Mouse (Mus musculus) cerebellum, postnatal 10 days (tissue): Measurements from ENCODE around the gene Arpc2.

Experiments used
- DNase-seq, 2 experiments: peaks; one replicate each; pipeline ENCODE4 v3.0.0; 2021; ENCODE audit warnings: mixed read lengths in 2 of 2

Arpc2 gene

DNA sequence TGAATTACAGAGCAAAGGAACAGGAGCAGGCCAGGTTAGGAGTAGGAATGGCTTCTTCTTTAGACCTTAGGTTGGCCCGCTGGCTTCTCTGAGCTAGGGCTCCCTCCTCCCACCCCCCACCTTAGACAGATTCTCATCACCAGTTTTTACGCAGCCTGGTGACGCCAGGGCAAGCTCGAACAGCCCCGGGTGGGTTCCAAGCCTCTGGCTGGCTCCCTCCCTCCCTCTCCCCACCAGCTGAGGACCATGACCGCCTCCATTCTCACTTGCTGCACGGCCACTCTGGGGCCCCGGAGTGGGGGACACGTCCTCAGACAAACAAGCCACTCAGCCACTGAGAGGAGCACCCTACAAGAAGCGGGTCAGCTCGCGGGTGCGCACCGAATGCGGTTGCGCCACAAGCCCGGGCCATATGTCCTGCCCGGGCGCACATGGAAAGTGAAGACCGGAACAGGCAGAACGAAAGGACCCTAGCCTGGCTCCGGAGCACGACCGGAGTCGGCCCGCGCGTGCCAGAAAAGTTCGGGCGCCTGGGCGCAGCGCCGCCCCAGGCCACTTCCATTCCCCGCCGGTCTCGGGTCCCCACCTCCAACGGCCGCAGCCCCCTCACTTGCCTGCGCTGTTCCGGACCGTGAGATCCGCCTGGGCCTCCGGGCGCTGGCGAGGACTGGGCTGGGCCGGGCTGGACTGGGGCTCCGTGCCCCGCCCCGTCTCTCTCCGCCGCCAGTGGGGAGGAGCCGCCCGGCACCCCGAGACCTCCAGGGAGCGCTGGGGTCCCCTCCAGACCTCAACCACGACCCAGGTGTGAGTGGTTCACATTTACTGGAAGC is 67.8 kb downstream of the Arpc2 start:
- peak; percentile 55 to 68 for DNase-seq

DNA sequence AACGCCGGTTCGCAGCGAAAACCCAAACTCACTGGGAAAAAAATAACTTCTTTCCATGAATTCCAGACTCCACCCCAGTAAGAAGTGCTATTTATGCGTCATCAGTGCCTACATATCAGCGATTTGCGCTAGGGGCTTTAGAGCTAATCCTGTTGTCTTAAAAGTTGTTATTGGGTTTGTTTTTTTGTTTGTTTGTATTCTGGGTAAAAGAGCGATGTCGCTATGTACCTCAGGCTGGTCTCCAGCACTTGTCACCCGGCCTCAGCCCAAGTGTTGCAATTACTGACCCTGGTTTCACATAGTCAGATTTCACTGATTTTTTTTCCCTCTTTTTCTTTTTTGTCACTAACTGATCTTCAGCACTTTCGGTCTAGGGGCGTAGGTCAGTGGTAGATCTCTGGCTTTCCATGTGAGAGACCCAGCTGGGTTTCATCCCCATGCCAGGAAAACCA is 68.5 kb downstream of the Arpc2 start:
- no peak for DNase-seq

DNA sequence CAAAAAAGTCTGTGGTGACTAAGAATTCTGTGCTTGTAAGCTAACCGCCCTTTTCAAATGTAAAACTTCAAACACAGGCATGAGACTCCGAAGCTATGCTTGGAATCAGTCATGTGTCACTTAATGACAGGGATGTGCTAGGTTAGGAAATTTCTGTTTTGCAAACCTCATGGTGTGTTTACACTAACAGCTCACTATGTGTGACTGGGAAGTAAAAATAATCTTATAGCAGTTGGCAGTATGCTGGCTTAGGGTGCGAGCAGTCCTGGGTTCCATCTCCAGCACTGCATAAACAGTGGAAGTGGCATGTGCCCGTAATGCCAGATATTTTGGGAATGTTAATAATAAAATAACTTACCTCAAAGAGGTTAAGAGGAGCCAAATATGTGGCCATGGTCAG is 69.1 kb downstream of the Arpc2 start:
- DNase-seq, result no peak

DNA sequence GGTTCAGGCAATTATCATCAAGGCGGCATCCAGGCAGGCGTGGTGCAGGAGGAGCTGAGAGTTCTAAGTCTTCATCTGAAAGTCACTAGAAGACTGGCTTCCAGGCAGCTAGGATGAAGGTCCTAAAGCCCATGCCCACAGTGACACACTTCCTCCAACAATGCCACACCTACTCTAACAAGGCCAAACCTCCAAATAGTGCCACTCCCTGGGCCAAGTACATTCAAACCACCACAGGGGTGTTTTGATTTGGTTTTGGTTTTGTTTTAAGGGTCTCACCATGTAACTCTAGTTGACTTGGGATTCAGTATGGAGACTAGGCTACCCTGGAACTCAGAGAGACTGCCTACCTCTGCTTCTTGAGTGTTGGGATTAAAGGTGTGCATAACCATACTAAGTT is 69.6 kb downstream of the Arpc2 start, which contains the start of gene Tmbim1:
Gene Tmbim1, minus strand, starts transcription at position 101 of the 400 bp plus-strand sequence.
- no peak for DNase-seq

DNA sequence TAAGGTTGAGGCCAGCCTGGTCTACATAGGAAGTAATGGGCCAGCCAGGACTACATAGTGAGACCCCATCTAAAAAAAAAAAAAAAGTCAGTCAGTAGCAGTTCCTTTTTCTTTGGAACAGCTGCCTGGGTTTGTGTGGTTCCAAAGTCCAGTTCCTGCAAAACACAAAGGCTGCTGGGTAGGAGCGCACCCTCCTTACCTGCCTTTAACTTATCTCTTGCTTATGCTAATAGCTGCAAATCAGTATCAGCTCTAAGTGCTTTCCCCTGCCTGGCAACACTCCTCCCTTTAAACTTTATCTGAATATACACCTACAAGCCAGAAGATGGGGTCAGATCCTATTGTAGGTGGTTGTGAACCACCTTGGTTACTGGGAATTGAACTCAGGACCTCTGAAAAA is 71.3 kb downstream of the Arpc2 start:
- DNase-seq, result no peak

DNA sequence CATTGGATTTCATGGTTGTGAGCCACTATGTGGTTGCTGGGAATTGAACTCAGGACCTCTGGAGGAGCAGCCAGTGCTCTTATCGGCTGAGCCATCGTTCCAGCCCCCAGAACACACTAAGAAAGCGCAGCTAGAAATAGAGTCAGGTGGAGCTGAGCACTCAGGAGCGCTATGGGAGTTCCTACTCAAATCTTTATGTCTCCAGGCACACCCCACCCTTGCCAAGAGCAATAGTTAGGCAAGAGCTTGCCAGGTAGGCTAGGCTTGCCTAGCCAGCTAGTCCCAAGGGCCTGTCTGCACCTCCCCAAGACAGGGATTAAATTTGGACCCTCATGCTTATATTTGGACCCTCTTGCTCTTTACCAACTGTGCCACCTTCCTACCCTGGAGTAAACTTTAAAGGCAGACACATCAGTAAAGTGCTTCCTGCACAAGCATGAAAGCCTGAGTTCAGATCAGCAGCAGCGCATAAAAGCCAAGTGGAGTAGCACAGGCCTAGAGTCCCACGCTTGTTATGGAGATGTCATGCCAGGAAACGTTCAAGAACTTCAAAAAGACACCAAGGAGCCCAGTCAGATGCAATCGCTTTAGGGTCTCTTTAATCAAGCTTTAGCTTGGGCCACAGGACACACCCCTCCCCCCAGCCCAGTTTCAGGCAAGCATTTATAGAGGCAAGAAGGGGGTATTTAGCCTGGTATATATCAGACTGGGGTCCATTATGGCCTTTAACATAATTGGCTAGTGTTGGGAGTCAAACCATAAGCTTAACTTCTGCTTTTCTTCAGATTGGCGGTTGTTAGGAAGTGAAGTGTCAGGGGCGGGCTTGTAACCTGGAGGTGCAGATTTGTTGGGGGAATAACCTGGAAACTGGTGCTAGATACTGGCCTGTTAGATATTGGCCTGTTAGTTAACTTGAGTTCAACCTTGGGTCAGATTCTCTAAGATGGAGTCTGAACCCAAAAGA is 72.4 kb downstream of the Arpc2 start:
- no peak for DNase-seq

DNA sequence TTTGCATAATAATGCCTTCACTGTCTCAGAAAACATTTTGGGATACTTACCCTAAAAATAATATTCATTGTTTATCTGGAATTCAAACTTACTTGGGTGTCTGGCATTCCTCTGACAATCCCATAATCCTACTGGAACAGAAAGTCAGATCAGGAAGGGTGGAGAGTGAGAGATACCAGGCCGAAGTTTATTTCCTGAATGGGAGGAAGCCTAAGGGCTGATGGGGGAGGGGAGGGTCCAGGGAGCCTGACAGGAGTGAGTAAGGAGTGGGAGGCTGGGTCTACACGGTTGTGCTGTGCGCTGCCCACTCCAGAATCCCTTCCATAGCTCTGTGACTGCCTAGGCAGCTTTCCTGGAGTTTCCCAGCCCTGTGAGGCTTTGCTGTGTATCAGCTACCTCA is 73.9 kb downstream of the Arpc2 start:
- no peak for DNase-seq

DNA sequence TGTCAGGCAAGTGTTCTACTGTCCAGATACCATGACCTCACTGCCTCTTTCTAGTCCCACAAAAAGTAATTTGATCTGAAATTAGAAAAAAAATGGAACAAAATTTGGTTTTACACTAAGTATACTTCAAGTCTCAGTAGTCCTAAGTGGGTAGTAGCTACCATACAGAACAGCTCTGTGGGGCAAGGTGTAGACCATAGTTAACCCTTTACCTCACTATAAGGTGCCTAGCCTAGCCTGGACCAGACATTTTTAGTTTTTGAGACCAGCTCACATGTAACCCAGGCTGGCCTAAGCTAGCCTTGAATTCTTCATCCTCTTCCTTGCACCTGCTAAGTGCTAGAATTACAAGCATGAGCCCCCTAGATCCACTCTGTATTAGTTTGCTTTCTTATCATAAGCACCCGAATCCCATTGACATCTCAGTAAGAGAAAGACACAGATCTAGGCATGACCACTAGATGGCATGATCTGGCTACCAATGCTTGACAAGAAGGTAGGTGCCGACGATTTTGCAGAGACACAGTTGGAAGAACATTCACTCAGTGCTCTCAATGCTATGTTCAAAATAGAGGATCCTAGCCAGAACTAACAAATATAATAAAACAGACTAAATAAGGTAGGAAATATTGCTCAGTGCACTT is 77.3 kb downstream of the Arpc2 start:
- peak; percentile 84 to 88 for DNase-seq

DNA sequence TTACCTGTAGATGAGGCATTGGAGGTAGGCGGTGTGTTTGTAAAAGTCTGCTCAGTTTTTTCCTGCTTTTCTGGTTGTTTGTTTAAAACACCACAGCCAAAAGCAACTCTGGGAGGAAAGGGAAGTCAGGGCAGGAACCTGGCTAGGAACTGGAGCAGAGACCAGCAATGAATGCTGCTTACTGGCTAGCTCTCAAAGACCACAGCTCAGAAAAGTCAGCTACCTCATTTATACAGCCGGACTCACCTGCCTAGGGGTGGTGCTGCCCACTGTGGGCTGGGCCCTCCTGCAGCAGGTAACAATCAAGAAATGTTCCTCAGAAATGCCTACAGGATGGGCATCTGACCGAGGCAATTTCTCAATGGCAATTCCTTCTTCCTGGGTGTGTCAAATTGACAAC is 78.9 kb downstream of the Arpc2 start:
- DNase-seq, result no peak

DNA sequence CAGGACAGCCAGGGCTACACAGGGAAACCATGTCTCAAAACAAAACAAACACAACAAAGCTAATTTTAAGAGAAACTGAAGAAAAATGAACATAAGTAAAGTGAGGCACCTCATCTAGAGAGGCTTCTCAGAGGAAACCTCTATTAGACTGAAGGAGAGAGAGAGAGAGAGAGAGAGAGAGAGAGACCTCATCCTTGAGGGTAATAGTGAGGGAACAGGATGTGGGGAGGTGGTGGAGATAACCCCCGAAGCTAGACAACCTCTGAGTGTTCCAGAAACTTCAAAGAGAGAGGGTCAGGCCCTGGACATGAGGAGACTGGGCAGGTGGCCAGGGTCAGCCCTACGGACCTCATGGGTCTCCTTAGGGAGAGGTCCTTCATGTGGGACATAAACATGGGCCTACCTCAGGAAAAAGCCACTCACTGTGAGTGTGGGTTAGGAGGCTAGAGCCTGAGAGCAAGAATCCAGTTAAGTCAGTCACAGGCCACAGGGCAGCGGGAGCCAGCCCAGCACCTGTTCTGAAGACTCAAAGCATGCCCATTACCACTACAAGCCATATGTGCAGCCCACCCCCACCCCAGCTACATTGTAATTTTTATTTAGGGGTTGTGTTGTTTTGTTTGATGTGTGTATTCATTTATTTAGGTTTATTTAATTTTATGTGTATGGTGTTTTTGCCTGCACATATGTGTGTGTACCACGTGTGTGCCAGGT is 80.4 kb downstream of the Arpc2 start:
- DNase-seq, result no peak
